Mouse (Mus musculus) limb, embryonic 10.5 days (tissue): ENCODE measurements at regions not wholly inside any gene's neighbourhood (a gene's known extent, or its start where the extent isn't known, plus 50 kb on each side); places are given as distances from the start of the nearest gene placed in this dataset.

Source experiments
- DNase-seq: peaks from one replicate; pipeline ENCODE4 v3.0.0-alpha.2; 2017; ENCODE audit warnings: low spot score
- H3K27ac ChIP-seq: fragments of 300-500 bp; sonication (generic); 2 replicates; pipeline ENCODE4 v1.5.1; 2016; ENCODE audit warnings: mild to moderate bottlenecking
- H3K27me3 ChIP-seq: fragments of 300-500 bp; sonication (generic); 2 replicates; pipeline ENCODE4 v1.6.1; 2016; ENCODE audit warnings: low read depth, mild to moderate bottlenecking; ENCODE audit not compliant: poor library complexity, severe bottlenecking
- H3K36me3 ChIP-seq: fragments of 300-500 bp; sonication (generic); 2 replicates; pipeline ENCODE4 v1.6.1; 2016; ENCODE audit warnings: mild to moderate bottlenecking, moderate library complexity
- H3K4me1 ChIP-seq: fragments of 300-500 bp; sonication (generic); 2 replicates; pipeline ENCODE4 v1.6.1; 2016
- H3K4me3 ChIP-seq: fragments of 300-500 bp; sonication (generic); 2 replicates; pipeline ENCODE4 v1.5.1; 2016; ENCODE audit warnings: mild to moderate bottlenecking, moderate library complexity
- H3K9me3 ChIP-seq: fragments of 300-500 bp; sonication (generic); replicated peaks from 2 replicates; pipeline ENCODE4 v1.6.1; 2016; ENCODE audit warnings: mild to moderate bottlenecking
- WGBS: fragments of 180-500 bp; shearing (Covaris S2); methylation state at CpG from one replicate; pipeline ENCODE4 v1.1.7; 2016; 5-methylcytosine and 5-hydroxymethylcytosine counted together

DNA sequence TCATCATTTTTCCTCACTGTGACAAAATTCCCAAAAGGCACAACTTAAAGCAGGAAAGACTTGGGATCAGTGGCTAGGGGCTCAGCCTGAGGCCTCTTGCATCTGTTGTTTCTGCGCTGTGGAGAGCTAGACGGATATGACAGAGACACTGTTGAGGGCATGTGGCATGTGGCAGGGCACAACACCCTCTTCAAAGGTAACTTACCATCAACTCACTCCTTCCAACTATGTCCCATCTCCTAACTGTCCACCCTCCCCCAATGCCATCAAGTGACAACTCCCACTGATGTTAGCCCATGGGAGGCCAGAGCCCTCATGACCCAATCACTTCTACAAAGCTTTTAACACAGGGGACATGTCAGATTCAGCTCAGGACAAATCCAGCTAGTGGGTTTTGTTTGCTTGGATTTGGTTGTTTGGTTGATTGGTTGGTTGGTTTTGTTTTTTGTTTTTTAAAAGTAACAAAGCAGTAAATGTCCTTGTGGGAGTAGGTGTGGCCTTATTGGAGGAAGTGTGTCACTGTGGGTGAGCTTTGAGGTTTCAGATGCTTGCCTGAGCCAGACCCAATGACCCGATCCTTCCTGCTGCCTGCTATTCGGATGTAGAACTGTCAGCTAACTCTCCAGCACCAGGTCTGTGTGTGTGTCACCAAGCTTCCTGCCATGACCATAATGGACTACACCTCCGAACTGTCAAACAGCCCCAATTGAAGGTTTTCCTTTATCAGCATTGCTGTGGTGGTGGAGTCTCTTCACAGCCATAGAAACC, 53.2 kb upstream of the Lef1 start:
- H3K36me3 ChIP-seq, result no peaks in the 10 kb centered on the region
- no peak overlapping the region for H3K27ac ChIP-seq
- 82% methylated on average over 5 of the region's 5 CpGs for WGBS
- H3K4me3 ChIP-seq, result no peak overlapping the region
- H3K9me3 ChIP-seq, result no peaks in the 10 kb centered on the region
- peaks cover 6% of the 10 kb centered on the region for H3K4me1 ChIP-seq
- no peaks in the 10 kb centered on the region for H3K27me3 ChIP-seq
- DNase-seq, result no peak

- Histone ChIP-seq H3K9me3 (no peaks in the 10 kb centered on the region), H3K36me3 (no peaks in the 10 kb centered on the region), H3K27me3 (no peaks in the 10 kb centered on the region), H3K27ac (no peak overlapping the region), H3K4me3 (no peak overlapping the region), H3K4me1 (peaks cover 6% of the 10 kb centered on the region)
- 86% methylated on average over 13 of the region's 13 CpGs for WGBS
- no peak for DNase-seq
Measured at GRCm38 (mm10) chr3:131054241-131054972, 55.9 kb upstream of the Lef1 start.

GRCm38 (mm10) chr3:131047716-131048115, 62.6 kb upstream of the Lef1 start:
- Histone ChIP-seq H3K4me1 (no peaks in the 10 kb centered on the region), H3K4me3 (no peak overlapping the region)
- WGBS, result 75% methylated on average over 3 of the region's 3 CpGs

GRCm38 (mm10) chr3:131046412-131046811, 63.9 kb upstream of the Lef1 start:
- DNase-seq, result no peak
- WGBS, result 85% methylated on average over 5 of the region's 5 CpGs

More at GRCm38 (mm10) chr3:131047716-131048115, 62.6 kb upstream of the Lef1 start:
- no peaks in the 10 kb centered on the region for H3K36me3 ChIP-seq
- no peak for DNase-seq
- no peaks in the 10 kb centered on the region for H3K9me3 ChIP-seq
- no peak overlapping the region for H3K27ac ChIP-seq
- H3K27me3 ChIP-seq, result no peaks in the 10 kb centered on the region

DNA sequence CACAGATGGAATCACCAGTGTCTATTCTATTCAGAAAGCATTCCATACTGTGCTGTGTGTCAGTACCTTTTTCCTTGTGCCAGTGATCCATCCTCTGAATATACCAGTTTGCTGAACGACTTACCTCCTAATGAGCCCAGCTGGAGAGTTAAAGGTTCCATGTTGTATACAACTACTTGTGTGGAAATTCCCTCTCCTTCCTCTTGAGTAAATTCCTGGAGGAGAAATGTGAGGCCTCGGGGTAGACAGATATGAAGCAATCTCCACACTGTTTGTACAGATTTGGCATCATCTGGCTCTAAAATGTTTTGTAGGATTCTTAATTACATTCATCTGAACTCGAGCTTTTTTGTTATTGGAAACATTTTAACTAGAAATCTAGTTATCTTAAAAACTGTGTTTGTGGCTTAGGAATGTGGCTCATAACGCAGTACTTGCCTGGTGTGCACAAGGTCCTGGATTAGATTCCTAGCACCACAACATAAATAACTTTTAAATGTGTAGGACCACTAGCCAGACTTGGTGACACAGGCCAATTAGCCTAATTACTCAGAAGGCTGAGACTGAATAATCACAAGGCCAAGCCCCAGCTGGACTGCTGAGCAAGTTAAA, 70.0 kb upstream of the Lef1 start:
- 64% methylated on average over 4 of the region's 4 CpGs for WGBS
- no peak overlapping the region for H3K4me3 ChIP-seq
- no peaks in the 10 kb centered on the region for H3K9me3 ChIP-seq
- H3K4me1 ChIP-seq, result peaks cover 15% of the 10 kb centered on the region
- no peaks in the 10 kb centered on the region for H3K36me3 ChIP-seq
- no peaks in the 10 kb centered on the region for H3K27me3 ChIP-seq
- DNase-seq, result no peak
- no peak overlapping the region for H3K27ac ChIP-seq

More at GRCm38 (mm10) chr3:131046412-131046811, 63.9 kb upstream of the Lef1 start:
- Histone ChIP-seq H3K27ac (no peak overlapping the region), H3K27me3 (no peaks in the 10 kb centered on the region), H3K4me3 (no peak overlapping the region), H3K4me1 (no peaks in the 10 kb centered on the region), H3K36me3 (no peaks in the 10 kb centered on the region), H3K9me3 (no peaks in the 10 kb centered on the region)

DNA sequence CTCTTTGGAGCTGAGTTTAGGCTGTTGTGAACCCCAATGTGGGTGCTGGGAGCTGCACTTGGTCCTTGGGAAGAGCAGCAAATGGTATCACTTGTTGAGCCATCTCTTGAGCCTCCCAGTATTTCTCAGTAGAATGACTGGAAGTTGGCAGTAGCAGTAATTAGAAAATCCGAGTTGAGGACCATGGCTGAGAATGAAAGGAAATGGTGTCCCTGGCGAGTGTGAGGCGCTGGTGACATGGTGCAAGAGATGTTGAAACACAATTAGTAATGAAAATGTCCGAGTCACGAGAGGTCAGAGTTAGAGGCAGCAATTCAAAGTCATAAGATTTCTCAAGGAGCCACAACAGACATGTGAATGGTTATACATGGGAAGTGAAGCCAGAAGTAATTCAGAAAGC, 73.2 kb upstream of the Lef1 start:
- no peaks in the 10 kb centered on the region for H3K9me3 ChIP-seq
- WGBS, result 90% methylated on average over 5 of the region's 5 CpGs
- DNase-seq, result no peak
- peaks cover 15% of the 10 kb centered on the region for H3K4me1 ChIP-seq
- H3K36me3 ChIP-seq, result no peaks in the 10 kb centered on the region
- no peak overlapping the region for H3K27ac ChIP-seq
- H3K27me3 ChIP-seq, result no peaks in the 10 kb centered on the region
- H3K4me3 ChIP-seq, result no peak overlapping the region

GRCm38 (mm10) chr3:131034774-131035173, 75.5 kb upstream of the Lef1 start:
- no peaks in the 10 kb centered on the region for H3K9me3 ChIP-seq
- no peak overlapping the region for H3K4me3 ChIP-seq
- DNase-seq, result no peak
- H3K27me3 ChIP-seq, result no peaks in the 10 kb centered on the region
- WGBS, result 60% methylated on average over 5 of the region's 5 CpGs
- no peaks in the 10 kb centered on the region for H3K36me3 ChIP-seq
- H3K4me1 ChIP-seq, result peaks cover 5% of the 10 kb centered on the region
- no peak overlapping the region for H3K27ac ChIP-seq

DNA sequence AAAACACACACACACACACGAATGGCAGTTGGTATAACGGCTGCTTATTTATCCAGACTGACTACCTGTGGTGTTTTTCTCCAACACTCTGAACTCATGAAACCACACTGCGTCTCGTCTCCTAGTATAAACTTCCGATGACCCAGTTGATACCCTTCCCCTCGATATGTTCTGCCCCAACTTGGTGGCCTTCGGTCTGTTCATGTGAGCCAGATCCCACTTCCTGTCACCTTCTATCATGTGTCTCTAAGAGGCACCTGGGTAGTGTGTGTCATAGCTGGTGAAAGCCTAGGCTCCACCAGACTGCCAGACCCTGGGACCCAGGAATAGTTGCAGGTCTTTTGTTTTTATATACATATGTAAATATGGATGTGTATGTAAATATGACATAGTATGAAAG, 83.9 kb upstream of the Lef1 start:
- H3K4me1 ChIP-seq, result no peaks in the 10 kb centered on the region; the same call in 1 of the 2 replicates
- no peaks in the 10 kb centered on the region for H3K9me3 ChIP-seq
- no peaks in the 10 kb centered on the region for H3K36me3 ChIP-seq
- DNase-seq, result no peak
- WGBS, result 95% methylated on average over 7 of the region's 7 CpGs
- no peak overlapping the region for H3K27ac ChIP-seq
- no peak overlapping the region for H3K4me3 ChIP-seq
- no peaks in the 10 kb centered on the region for H3K27me3 ChIP-seq

DNA sequence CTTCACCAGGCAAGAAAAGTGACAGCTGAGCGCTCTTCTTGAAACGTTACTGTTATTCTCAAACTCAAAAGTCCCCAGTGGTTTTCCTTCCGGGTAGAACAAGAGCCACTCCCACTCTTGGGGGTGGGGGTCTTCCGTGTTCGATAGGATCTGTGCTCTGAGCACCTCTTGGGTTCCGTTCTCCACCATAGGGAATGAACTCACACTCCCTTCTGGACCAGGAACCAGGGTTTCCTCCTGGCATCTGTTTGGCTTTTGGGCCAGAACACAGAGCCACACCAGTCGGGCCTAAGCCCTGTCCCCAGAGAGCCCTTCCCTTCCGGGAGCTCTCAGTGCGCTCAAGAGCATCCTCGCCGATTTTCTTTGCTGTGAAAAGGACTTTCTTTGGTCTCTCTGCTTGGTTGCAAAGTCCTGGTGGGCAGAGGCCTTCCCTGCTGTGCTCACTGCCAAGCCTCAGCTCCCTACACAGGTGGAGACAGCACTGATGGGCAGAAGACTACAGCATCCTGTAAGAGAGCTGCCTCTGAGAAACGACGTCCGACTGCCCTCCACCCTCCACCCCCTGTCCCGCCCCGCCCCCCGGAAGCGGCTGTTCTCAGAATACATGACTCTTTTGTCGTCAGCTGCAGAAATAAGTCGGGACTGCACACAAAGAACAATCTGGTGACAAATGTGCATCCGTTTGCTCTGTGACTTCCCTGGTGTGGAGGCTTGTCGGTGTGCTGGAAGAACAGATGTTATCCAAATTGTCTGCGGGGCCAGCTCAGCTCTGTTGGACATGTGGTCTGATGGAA, 90.9 kb upstream of the Lef1 start:
- WGBS, result 18% methylated on average over 23 of the region's 23 CpGs
- no peaks in the 10 kb centered on the region for H3K36me3 ChIP-seq
- H3K9me3 ChIP-seq, result no peaks in the 10 kb centered on the region
- H3K4me1 ChIP-seq, result peaks cover 42% of the 10 kb centered on the region
- H3K27me3 ChIP-seq, result no peaks in the 10 kb centered on the region
- peak overlapping the region; percentile 76 for H3K27ac ChIP-seq
- peak; percentile 69 for DNase-seq
- peak overlapping the region; percentile 43 for H3K4me3 ChIP-seq

GRCm38 (mm10) chr3:131017899-131018298, 92.4 kb upstream of the Lef1 start:
- Histone ChIP-seq H3K4me3 (no peak overlapping the region), H3K27ac (no peak overlapping the region), H3K4me1 (peaks cover 45% of the 10 kb centered on the region), H3K9me3 (no peaks in the 10 kb centered on the region), H3K27me3 (no peaks in the 10 kb centered on the region), H3K36me3 (no peaks in the 10 kb centered on the region)
- WGBS, result 92% methylated on average over 9 of the region's 9 CpGs
- DNase-seq, result no peak

DNA sequence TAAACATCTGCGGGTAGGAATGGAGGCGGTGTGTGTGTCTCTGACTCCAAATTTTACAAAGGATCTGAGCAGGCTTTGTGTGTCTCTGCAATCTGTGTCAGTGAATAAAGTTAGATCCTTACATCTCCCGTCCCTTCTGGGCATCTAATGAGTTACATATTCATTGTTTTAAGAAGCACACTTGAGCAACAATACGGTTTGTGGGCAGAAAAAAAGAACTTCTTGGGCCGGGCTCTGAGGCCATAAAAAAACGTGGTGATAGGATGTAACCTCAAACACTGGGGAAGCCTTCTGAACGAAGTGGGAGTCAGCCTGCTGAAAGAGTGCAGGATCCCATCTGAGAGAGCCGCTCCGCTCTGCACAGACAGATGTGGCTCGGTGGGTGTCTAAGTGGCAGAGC, 94.2 kb upstream of the Lef1 start:
- H3K4me1 ChIP-seq, result peaks cover 44% of the 10 kb centered on the region
- no peak for DNase-seq
- no peaks in the 10 kb centered on the region for H3K9me3 ChIP-seq
- WGBS, result 66% methylated on average over 10 of the region's 10 CpGs
- H3K27ac ChIP-seq, result 0 out of 2 replicates have a peak overlapping the region, but pooled peaks have one; percentile 4
- H3K27me3 ChIP-seq, result no peaks in the 10 kb centered on the region
- no peak overlapping the region for H3K4me3 ChIP-seq
- H3K36me3 ChIP-seq, result no peaks in the 10 kb centered on the region

- peaks cover 26% of the 10 kb centered on the region for H3K4me1 ChIP-seq
- 66% methylated on average over 12 of the region's 12 CpGs for WGBS
- H3K4me3 ChIP-seq, result no peak overlapping the region
- no peaks in the 10 kb centered on the region for H3K27me3 ChIP-seq
- no peaks in the 10 kb centered on the region for H3K9me3 ChIP-seq
- no peaks in the 10 kb centered on the region for H3K36me3 ChIP-seq
- no peak overlapping the region for H3K27ac ChIP-seq
- no peak for DNase-seq
Measured at GRCm38 (mm10) chr3:131014092-131014716, 96.1 kb upstream of the Lef1 start.
